Mouse (Mus musculus) forebrain, embryonic 13.5 days (tissue): Measurements from ENCODE around the gene Clec2i. TPM values are rescaled to one million over a fixed set of nuclear protein-coding genes. Genes with fewer than 3 reads are reported as not detected.
"Not testable (repeated sequence)": the region's sequence is repeated elsewhere in the genome, so short reads cannot be mapped to it uniquely, and the experiment has no call there.

Experiments used
- ATAC-seq: fragments of 200-750 bp; cut with Nextera tagmentation; 2 replicates; pipeline ENCODE4 v1.8.0; 2017
- H3K27ac ChIP-seq: fragments of 300-500 bp; sonication (generic); 2 replicates; pipeline ENCODE4 v1.5.1; 2015; ENCODE audit warnings: inconsistent platforms, mild to moderate bottlenecking, moderate library complexity
- H3K27me3 ChIP-seq: fragments of 300-500 bp; sonication (generic); 2 replicates; pipeline ENCODE4 v1.6.1; 2015; ENCODE audit warnings: mild to moderate bottlenecking, inconsistent platforms
- H3K36me3 ChIP-seq: fragments of 300-500 bp; sonication (generic); 2 replicates; pipeline ENCODE4 v1.6.1; 2015; ENCODE audit warnings: mild to moderate bottlenecking, inconsistent platforms; ENCODE audit not compliant: poor library complexity, severe bottlenecking
- H3K4me1 ChIP-seq: fragments of 300-500 bp; sonication (generic); 2 replicates; pipeline ENCODE4 v1.6.1; 2015; ENCODE audit warnings: inconsistent platforms
- H3K4me2 ChIP-seq: fragments of 300-500 bp; sonication (generic); 2 replicates; pipeline ENCODE4 v1.6.1; 2015; ENCODE audit warnings: inconsistent platforms, mild to moderate bottlenecking, moderate library complexity
- H3K4me3 ChIP-seq: fragments of 300-500 bp; sonication (generic); 2 replicates; pipeline ENCODE4 v1.5.1; 2015; ENCODE audit warnings: mild to moderate bottlenecking, inconsistent platforms
- H3K9ac ChIP-seq: fragments of 300-500 bp; sonication (generic); 2 replicates; pipeline ENCODE4 v1.6.1; 2015; ENCODE audit warnings: mild to moderate bottlenecking, inconsistent platforms
- H3K9me3 ChIP-seq: fragments of 300-500 bp; sonication (generic); replicated peaks from 2 replicates; pipeline ENCODE4 v1.6.1; 2016; ENCODE audit warnings: inconsistent platforms
- WGBS: fragments of 180-500 bp; shearing (Covaris S2); methylation state at CpG from one replicate; pipeline ENCODE4 v1.1.7; 2015; 5-methylcytosine and 5-hydroxymethylcytosine counted together
- microRNA-seq: library from miRNA; unstranded; fragments of <30 nt; microRNA quantifications from one replicate; pipeline ENCODE4, GENCODE M21; 2016
- polyA plus RNA-seq: library from polyadenylated mRNA; unstranded; fragments of >200 nt; fragmentation: Nextera tagmentation; extraction: Ambion mirVana; gene quantifications from 2 replicates; pipeline ENCODE4 v1.2.1, GENCODE M21; 2015

Gene Clec2i
- polyA plus RNA-seq, 1 experiment from 2014 or later: not detected

DNA sequence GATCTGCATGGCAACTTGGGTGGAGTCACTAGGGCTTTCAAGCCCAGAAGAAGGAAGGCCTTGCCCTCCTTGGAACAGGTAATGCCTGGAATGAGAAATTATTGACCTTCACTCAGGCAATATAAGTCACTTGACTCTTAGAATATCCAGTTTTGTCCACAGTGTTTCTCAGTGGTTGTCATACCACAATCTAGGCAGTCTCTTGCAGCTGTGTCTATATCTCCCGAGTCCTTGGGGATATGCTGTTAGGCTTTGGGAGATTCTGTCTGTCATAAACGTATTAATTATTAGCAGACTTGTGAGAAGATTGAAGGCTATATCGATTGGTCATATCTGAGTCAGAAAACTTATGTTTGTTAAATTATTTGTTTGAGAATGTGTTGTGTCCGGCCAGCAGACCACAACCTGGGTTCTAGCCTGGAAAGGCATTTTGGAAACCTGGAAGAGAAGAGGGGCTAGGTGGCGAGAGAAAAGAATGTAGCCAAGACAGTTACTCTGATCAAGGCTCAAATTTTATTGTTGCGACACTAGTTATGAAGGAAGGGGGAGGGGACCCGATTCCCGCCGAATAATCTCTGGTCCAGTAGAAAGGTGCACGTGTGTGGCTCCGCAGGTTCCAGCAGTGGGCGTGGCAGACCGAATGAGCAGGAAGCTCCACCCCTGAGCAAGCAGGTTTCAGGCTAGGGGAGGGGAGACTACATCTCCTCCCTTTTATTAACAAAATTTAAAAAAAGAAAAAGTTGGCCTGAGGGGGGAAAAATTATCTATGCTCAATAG lies 48.7 kb downstream of the Clec2i start:
- not testable (repeated sequence) for H3K36me3 ChIP-seq

DNA sequence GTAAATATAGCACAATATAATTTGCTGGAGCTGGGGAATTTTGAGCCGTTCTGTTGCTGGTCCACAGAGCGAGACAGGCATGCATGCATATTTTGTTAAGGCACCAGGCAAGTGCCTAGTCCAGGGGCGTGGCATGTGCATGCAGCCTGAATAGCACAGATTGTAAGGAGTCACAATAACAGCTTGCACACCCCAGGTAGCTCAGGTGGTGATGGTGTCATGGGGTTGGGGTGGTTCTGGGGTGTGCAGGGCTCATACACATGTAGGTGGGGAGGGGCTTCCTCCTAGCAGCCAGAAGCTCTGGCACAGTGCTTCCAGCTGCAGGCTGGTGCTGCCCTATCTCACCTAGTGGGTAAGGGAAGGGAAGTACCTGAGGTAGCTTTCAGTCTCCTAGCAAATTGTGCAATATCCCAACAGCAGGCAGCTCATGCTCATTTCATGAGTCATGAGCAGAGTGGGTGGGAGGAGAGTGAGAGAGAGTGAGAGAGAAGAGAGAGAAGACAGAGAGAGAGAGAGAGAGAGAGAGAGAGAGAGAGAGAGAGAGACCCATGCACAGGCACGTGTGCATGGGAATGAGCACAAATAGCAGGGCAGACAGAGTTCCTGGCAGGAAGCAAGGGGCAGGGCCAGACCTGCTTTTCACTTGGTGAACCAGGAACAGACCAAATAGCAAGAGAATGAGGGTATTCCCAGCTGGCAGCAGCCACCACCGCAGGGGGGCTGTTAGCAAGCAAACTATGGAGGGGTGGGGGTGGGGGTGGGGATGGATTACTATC lies 54.4 kb downstream of the Clec2i start:
- no peak for ATAC-seq
- H3K4me2 ChIP-seq: no peak overlapping the region
- no peak overlapping the region for H3K4me3 ChIP-seq
- no peaks in the 10 kb centered on the region for H3K36me3 ChIP-seq
- H3K27me3 ChIP-seq: no peaks in the 10 kb centered on the region
- H3K27ac ChIP-seq: no peak overlapping the region
- H3K9me3 ChIP-seq: 0 out of 2 replicates have a peak, but pooled peaks cover 2% of the 10 kb centered on the region
- no peaks in the 10 kb centered on the region for H3K4me1 ChIP-seq
- 82% methylated on average over 5 of the region's 5 CpGs for WGBS
- H3K9ac ChIP-seq: no peak overlapping the region

More for the DNA sequence above, 48.7 kb downstream of the Clec2i start:
- H3K27me3 ChIP-seq, H3K4me2 ChIP-seq, H3K4me3 ChIP-seq, H3K27ac ChIP-seq, H3K9ac ChIP-seq, H3K4me1 ChIP-seq, H3K9me3 ChIP-seq, ATAC-seq: not testable (repeated sequence)
- 85% methylated on average over 5 of the region's 13 CpGs for WGBS

DNA sequence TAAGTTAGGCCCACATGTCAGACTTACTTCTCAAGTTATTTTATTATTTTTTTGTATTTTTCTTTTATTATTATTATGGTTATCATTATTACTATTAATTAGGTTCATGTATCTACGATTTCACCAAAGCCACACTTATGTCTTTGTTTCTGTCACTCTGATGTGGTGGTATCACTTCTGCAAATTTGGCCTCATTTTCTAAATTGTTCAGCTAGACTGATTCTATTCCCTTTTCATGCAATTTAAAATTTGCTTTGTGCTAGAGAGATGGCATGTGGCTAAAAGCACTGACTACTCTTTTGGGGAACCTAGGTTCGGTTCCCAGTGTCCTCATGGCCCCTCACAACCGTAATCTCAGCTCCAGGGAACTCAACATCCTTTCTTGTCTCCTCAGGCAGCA lies 58.2 kb downstream of the Clec2i start:
- ATAC-seq: no peak

More for the DNA sequence above, 58.2 kb downstream of the Clec2i start:
- no peak overlapping the region for H3K27ac ChIP-seq
- no peaks in the 10 kb centered on the region for H3K4me1 ChIP-seq
- 79% methylated on average over 3 of the region's 3 CpGs for WGBS
- H3K9ac ChIP-seq: no peak overlapping the region
- no peaks in the 10 kb centered on the region for H3K36me3 ChIP-seq
- H3K27me3 ChIP-seq: no peaks in the 10 kb centered on the region
- H3K4me2 ChIP-seq: no peak overlapping the region
- no peak overlapping the region for H3K4me3 ChIP-seq
- 0 out of 2 replicates have a peak, but pooled peaks cover 2% of the 10 kb centered on the region for H3K9me3 ChIP-seq

Small RNA genes lying within 50 kb of the gene (microRNA-seq; reads per million reads assigned to microRNA genes)
- not detected for gene Gm27336

Other genes starting within 250 kb of the Clec2i start
- not detected in 2 replicates for gene Clec2h, start 225.2 kb upstream of the Clec2i start, polyA plus RNA-seq
- not detected in 2 replicates for gene Klrb1, start 164.5 kb upstream of the Clec2i start, polyA plus RNA-seq
- not detected in 2 replicates for gene Klrb1c, start 98.4 kb upstream of the Clec2i start, polyA plus RNA-seq
- not detected in 2 replicates for gene Gm44511, start 61.3 kb upstream of the Clec2i start, polyA plus RNA-seq
- gene Klrb1b, start 61.3 kb upstream of the Clec2i start, polyA plus RNA-seq: not detected in 2 replicates
- gene BC035044, start 3.5 kb downstream of the Clec2i start, polyA plus RNA-seq: 0.17 and 0.29 TPM in 2 replicates
- gene Clec2g, start 46.8 kb downstream of the Clec2i start, polyA plus RNA-seq: not detected in 2 replicates
- gene Klrb1f, start 158.3 kb downstream of the Clec2i start, polyA plus RNA-seq: 0.21 TPM in 1 of 2 replicates, not detected in the other
- gene Clec2e, start 213.3 kb downstream of the Clec2i start, polyA plus RNA-seq: not detected in 2 replicates